Mouse (Mus musculus) skeletal muscle tissue, postnatal 0 days (tissue): ENCODE data around the gene Gm8220. TPM values are rescaled to one million over a fixed set of nuclear protein-coding genes. Genes with fewer than 3 reads are reported as not detected.

Source experiments
- polyA plus RNA-seq: library from polyadenylated mRNA; unstranded; fragments of >200 nt; fragmentation: Nextera tagmentation; extraction: Ambion mirVana; gene quantifications from 2 replicates; pipeline ENCODE4 v1.2.1, GENCODE M21; 2015

Gm8220 gene
- not detected in 2 replicates for polyA plus RNA-seq

GRCm38 (mm10) chr14:44285280-44285679, at the start of gene Gm8220:
TSS of gene Gm8220 (plus strand) at chr14:44285580.

GRCm38 (mm10) chr14:44338484-44338883, 53.1 kb downstream of the Gm8220 start, which contains the start of gene Gm5930:
TSS of gene Gm5930 (minus strand) at chr14:44338584.

Other genes with a start within 250 kb of the Gm8220 start
- gene Ear2, start 182.9 kb upstream of the Gm8220 start, polyA plus RNA-seq, result 0.26 TPM in 1 of 2 replicates, not detected in the other
- not detected in 2 replicates for gene Gm3327, start 161.7 kb upstream of the Gm8220 start, polyA plus RNA-seq
- not detected in 2 replicates for gene Gm8212, start 87.9 kb upstream of the Gm8220 start, polyA plus RNA-seq
- not detected in 2 replicates for gene 4930503E14Rik, start 72.3 kb upstream of the Gm8220 start, polyA plus RNA-seq
- not detected in 2 replicates for gene Gm5930, start 53.0 kb downstream of the Gm8220 start, polyA plus RNA-seq
- not detected in 2 replicates for gene Gm8229, start 79.8 kb downstream of the Gm8220 start, polyA plus RNA-seq
- gene Gm3371, start 125.1 kb downstream of the Gm8220 start, polyA plus RNA-seq, result not detected in 2 replicates
- not detected in 2 replicates for gene Gm8232, start 148.1 kb downstream of the Gm8220 start, polyA plus RNA-seq
- gene BC061237, start 206.9 kb downstream of the Gm8220 start, polyA plus RNA-seq, result not detected in 2 replicates
- gene Gm17093, start 232.7 kb downstream of the Gm8220 start, polyA plus RNA-seq, result not detected in 2 replicates